Mouse (Mus musculus) ovary, adult 18-20 months (tissue): ENCODE measurements around the gene Ccl12.

Experiments
- DNase-seq: peaks from one replicate; pipeline ENCODE4 v3.0.0; 2022; ENCODE audit warnings: low spot score, mixed read lengths

Gene Ccl12

DNA sequence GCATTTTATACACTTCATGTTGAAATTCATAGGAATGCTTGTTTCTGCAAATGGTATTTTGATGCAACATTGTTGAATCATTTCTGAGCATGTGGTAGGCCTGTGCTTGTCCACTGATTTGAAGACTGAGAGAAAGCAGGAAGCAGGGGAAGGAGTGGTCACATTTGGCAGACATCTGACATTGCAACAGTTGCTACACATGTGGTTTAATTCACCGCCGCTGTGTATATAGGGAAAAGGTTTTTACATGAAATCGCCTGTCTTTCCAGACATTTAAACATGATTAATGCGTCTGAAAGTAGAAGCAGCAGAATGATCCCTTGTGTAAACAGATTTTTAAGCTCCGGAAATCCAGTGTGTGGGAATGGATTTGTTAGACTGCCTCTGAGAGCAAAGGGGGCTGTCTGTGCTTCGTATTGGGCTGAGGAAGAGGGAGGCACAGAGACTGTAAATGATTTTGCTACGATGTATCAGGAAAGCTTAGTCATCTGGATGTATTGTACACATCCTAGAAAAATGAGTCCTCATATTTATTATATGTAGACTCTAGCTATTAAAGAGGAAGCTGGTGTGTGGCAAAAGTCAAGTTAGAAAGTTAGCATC is 37.9 kb downstream of the Ccl12 start:
- DNase-seq: no peak
